Mouse (Mus musculus) midbrain, embryonic 14.5 days (tissue): ENCODE data around the gene Siae. TPM values are rescaled to one million over a fixed set of nuclear protein-coding genes. Genes with fewer than 3 reads are reported as not detected.

Experiments used
- ATAC-seq: fragments of 200-750 bp; cut with Nextera tagmentation; 2 replicates; pipeline ENCODE4 v1.8.0; 2017; ENCODE audit warnings: moderate number of reproducible peaks, moderate library complexity; ENCODE audit not compliant: low FRiP score, low TSS enrichment
- DNase-seq: peaks from one replicate; pipeline ENCODE4 v3.0.0-alpha.2; 2015
- H3K27ac ChIP-seq: fragments of 300-500 bp; sonication (generic); replicated peaks from 2 replicates; pipeline ENCODE4 v1.5.1; 2014; ENCODE audit warnings: mild to moderate bottlenecking, low read depth, low read length, moderate library complexity
- H3K27me3 ChIP-seq: fragments of 300-500 bp; sonication (generic); 2 replicates; pipeline ENCODE4 v1.6.1; 2014; ENCODE audit warnings: low read length, control low read depth, mixed read lengths; ENCODE audit not compliant: control insufficient read depth, insufficient read depth
- H3K36me3 ChIP-seq: fragments of 300-500 bp; sonication (generic); 2 replicates; pipeline ENCODE4 v1.6.1; 2014; ENCODE audit warnings: low read length, control low read depth; ENCODE audit not compliant: control insufficient read depth, insufficient read depth
- H3K4me1 ChIP-seq: fragments of 300-500 bp; sonication (generic); 2 replicates; pipeline ENCODE4 v1.6.1; 2014; ENCODE audit warnings: mild to moderate bottlenecking, antibody characterized with exemption, low read length, control low read depth; ENCODE audit not compliant: control insufficient read depth, insufficient read depth
- H3K4me2 ChIP-seq: fragments of 300-500 bp; sonication (generic); 2 replicates; pipeline ENCODE4 v1.6.1; 2014; ENCODE audit warnings: mild to moderate bottlenecking, low read length, moderate library complexity
- H3K4me3 ChIP-seq: fragments of 300-500 bp; sonication (generic); replicated peaks from 2 replicates; pipeline ENCODE4 v1.5.1; 2014; ENCODE audit warnings: low read depth, low read length
- H3K9ac ChIP-seq: fragments of 300-500 bp; sonication (generic); replicated peaks from 2 replicates; pipeline ENCODE4 v1.6.1; 2014; ENCODE audit warnings: mild to moderate bottlenecking, low read length, moderate library complexity
- H3K9me3 ChIP-seq: fragments of 300-500 bp; sonication (generic); 2 replicates; pipeline ENCODE4 v1.6.1; 2016; ENCODE audit warnings: low read length, control low read depth, mixed read lengths; ENCODE audit not compliant: control insufficient read depth
- WGBS: fragments of 180-500 bp; shearing (Covaris S2); extraction: QIAGEN DNeasy Blood & Tissue Kit; methylation state at CpG from one replicate; pipeline ENCODE4 v1.1.7; 2014; 5-methylcytosine and 5-hydroxymethylcytosine counted together
- polyA plus RNA-seq: library from polyadenylated mRNA; unstranded; fragments of >200 nt; fragmentation: Nextera tagmentation; extraction: Ambion mirVana; gene quantifications from 2 replicates; pipeline ENCODE4 v1.2.1, GENCODE M21; 2014

Siae gene
- polyA plus RNA-seq, 1 experiment from 2014 or later, result 12.3 TPM

- Histone ChIP-seq H3K9ac (no peak within 1 kb of the TSS), H3K27ac (no peak within 1 kb of the TSS), H3K36me3 (no peaks in the 10 kb centered on the region), H3K4me2 (no peak within 1 kb of the TSS), H3K9me3 (no peaks in the 10 kb centered on the region), H3K4me1 (peaks cover 4% of the 10 kb centered on the region), H3K27me3 (no peaks in the 10 kb centered on the region), H3K4me3 (no peak within 1 kb of the TSS)
- 51% methylated on average over 23 of the region's 23 CpGs for WGBS
- ATAC-seq, result peak; percentile 38; the same call in 1 of the 2 replicates
- no peak for DNase-seq
Measured at GRCm38 (mm10) chr9:37539170-37540025, 16.1 kb upstream of the Siae start, which contains the start of gene Vsig2. Vsig2 (plus strand) TSS chr9:37539255.

GRCm38 (mm10) chr9:37540226-37540625, 15.3 kb upstream of the Siae start:
- 93% methylated on average over 4 of the region's 4 CpGs for WGBS
- no peak overlapping the region for H3K27ac ChIP-seq
- H3K36me3 ChIP-seq, result no peaks in the 10 kb centered on the region
- DNase-seq (no peak), ATAC-seq (no peak)
- H3K9ac ChIP-seq, result no peak overlapping the region
- peaks cover 8% of the 10 kb centered on the region; the same call in 1 of the 2 replicates for H3K27me3 ChIP-seq
- no peaks in the 10 kb centered on the region for H3K9me3 ChIP-seq
- H3K4me1 ChIP-seq, result peaks cover 12% of the 10 kb centered on the region
- no peak overlapping the region for H3K4me3 ChIP-seq
- H3K4me2 ChIP-seq, result no peak overlapping the region

GRCm38 (mm10) chr9:37540701-37541575, 14.6 kb upstream of the Siae start:
- no peaks in the 10 kb centered on the region for H3K36me3 ChIP-seq
- 88% methylated on average over 6 of the region's 6 CpGs for WGBS
- no peaks in the 10 kb centered on the region for H3K9me3 ChIP-seq
- H3K9ac ChIP-seq, result no peak overlapping the region
- H3K4me3 ChIP-seq, result no peak overlapping the region
- no peak for ATAC-seq
- peaks cover 15% of the 10 kb centered on the region for H3K27me3 ChIP-seq
- no peak overlapping the region for H3K27ac ChIP-seq
- no peak overlapping the region for H3K4me2 ChIP-seq
- H3K4me1 ChIP-seq, result peaks cover 13% of the 10 kb centered on the region
- no peak for DNase-seq

DNA sequence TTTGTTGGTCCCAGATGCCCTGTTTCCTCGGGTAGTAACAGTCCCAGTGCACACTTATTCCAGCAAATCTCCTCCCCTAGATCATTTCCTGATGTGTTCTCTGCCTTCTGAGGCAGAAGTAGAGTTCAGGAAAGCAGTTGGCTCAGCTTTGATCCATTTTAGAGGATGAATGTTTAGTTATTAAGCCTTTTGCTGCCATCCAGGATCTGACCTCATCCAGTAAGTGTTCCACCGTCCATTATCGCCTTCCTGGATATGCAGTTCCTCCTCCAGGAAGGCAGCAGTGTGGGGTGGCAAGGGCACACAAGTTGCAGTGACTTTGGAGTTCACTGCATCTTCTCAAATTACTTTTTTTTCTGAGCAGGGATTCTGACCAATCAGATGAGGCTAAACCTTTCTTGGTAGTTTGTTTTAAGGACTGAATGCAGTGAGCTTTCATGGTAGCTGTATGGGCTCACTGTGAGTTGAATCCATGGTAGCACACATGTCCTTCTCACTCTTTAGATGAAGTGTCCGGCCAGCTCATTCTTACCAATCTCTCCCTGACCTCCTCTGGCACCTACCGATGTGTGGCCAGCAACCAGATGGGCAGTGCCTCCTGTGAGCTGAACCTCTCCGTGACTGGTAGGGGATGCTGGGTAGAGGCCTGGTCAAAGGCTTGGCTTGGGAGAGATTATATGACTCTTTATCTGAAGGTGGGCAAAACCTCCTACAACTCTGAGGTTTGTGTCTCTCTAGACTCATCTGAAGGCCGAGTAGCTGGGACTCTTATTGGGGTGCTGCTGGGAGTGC, 13.5 kb upstream of the Siae start:
- Histone ChIP-seq H3K27me3 (peaks cover 26% of the 10 kb centered on the region), H3K9ac (no peak overlapping the region), H3K4me3 (no peak overlapping the region), H3K9me3 (no peaks in the 10 kb centered on the region), H3K27ac (no peak overlapping the region), H3K4me1 (peaks cover 13% of the 10 kb centered on the region), H3K36me3 (no peaks in the 10 kb centered on the region), H3K4me2 (no peak overlapping the region)
- ATAC-seq (no peak), DNase-seq (no peak)
- WGBS, result 78% methylated on average over 7 of the region's 7 CpGs

GRCm38 (mm10) chr9:37543869-37544440, 11.5 kb upstream of the Siae start:
- DNase-seq, result no peak
- H3K4me2 ChIP-seq, result peak overlapping the region; percentile 59
- H3K9ac ChIP-seq, result no peak overlapping the region
- ATAC-seq, result peak; percentile 24; the same call in 1 of the 2 replicates
- no peaks in the 10 kb centered on the region for H3K36me3 ChIP-seq
- peak overlapping the region; percentile 28 for H3K4me3 ChIP-seq
- no peaks in the 10 kb centered on the region for H3K9me3 ChIP-seq
- H3K27ac ChIP-seq, result no peak overlapping the region
- WGBS, result 24% methylated on average over 12 of the region's 12 CpGs
- peaks cover 33% of the 10 kb centered on the region for H3K27me3 ChIP-seq
- H3K4me1 ChIP-seq, result peaks cover 13% of the 10 kb centered on the region

GRCm38 (mm10) chr9:37544447-37545165, 10.9 kb upstream of the Siae start:
- ATAC-seq, result peak; percentile 56; the same call in 1 of the 2 replicates
- H3K4me2 ChIP-seq, result peak overlapping the region; percentile 59
- DNase-seq, result peak; percentile 80
- H3K9me3 ChIP-seq, result no peaks in the 10 kb centered on the region
- no peaks in the 10 kb centered on the region for H3K36me3 ChIP-seq
- H3K27ac ChIP-seq, result no peak overlapping the region
- 1% methylated on average over 29 of the region's 29 CpGs for WGBS
- peaks cover 13% of the 10 kb centered on the region for H3K4me1 ChIP-seq
- H3K27me3 ChIP-seq, result peaks cover 38% of the 10 kb centered on the region
- no peak overlapping the region for H3K9ac ChIP-seq
- H3K4me3 ChIP-seq, result peak overlapping the region; percentile 28

DNA sequence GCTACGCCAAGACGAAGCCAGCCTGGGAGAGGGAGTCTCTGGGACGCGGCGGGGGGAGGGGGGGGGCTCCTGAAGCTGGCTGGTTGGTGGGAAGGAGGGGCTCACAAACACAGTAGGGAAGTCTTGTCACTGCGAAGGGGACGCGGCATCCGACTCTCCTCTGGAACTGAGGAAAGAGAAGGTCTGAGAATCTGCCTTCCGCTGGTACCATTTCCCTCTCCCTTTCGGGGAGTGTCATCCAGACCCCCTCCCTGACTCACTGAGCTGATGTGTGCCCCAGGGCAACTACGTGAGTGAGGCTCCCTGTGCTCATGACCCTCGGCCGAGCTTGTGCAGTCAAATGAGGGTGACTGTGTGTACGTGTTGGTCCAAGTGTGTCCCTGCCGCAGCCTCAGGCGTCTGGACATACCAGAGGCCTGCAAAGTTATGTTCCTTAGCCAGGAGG, 10.3 kb upstream of the Siae start:
- Histone ChIP-seq H3K27me3 (peaks cover 43% of the 10 kb centered on the region), H3K4me1 (peaks cover 13% of the 10 kb centered on the region), H3K4me3 (peak overlapping the region; percentile 28), H3K9me3 (no peaks in the 10 kb centered on the region), H3K36me3 (no peaks in the 10 kb centered on the region), H3K9ac (no peak overlapping the region), H3K4me2 (peak overlapping the region; percentile 59), H3K27ac (no peak overlapping the region)
- DNase-seq (no peak), ATAC-seq (peak; percentile 28)
- WGBS, result 4% methylated on average over 17 of the region's 17 CpGs
